Mouse (Mus musculus): ENCODE measurements at regions not wholly inside any gene's neighbourhood (a gene's known extent, or its start where the extent isn't known, plus 50 kb on each side); places are given as distances from the start of the nearest gene placed in this dataset.

GRCm38 (mm10) chrY:74732116-74732515 is 108.4 kb downstream of the Gm21913 start:
- DNase-seq (ENCODE audit: low spot score in 2 of 2) = peak; percentile 1 to 18

All from spleen, postnatal 4 days (tissue).